Mouse (Mus musculus) urinary bladder, adult 2 months (tissue): ENCODE data around the gene Dnah9. TPM values are rescaled to one million over a fixed set of nuclear protein-coding genes. Genes with fewer than 3 reads are reported as not detected.

Experiments
- DNase-seq: peaks from one replicate; pipeline ENCODE4 v3.0.0; 2022; ENCODE audit warnings: low spot score
- polyA plus RNA-seq: library from polyadenylated mRNA; depleted of rRNA; stranded (reverse); fragments of >200 nt; gene quantifications from 2 replicates; pipeline ENCODE4 v1.2.3, GENCODE M21; 2012; rRNA removed

Dnah9 gene
- 0.07 and 0.17 TPM in 2 replicates for polyA plus RNA-seq

DNA sequence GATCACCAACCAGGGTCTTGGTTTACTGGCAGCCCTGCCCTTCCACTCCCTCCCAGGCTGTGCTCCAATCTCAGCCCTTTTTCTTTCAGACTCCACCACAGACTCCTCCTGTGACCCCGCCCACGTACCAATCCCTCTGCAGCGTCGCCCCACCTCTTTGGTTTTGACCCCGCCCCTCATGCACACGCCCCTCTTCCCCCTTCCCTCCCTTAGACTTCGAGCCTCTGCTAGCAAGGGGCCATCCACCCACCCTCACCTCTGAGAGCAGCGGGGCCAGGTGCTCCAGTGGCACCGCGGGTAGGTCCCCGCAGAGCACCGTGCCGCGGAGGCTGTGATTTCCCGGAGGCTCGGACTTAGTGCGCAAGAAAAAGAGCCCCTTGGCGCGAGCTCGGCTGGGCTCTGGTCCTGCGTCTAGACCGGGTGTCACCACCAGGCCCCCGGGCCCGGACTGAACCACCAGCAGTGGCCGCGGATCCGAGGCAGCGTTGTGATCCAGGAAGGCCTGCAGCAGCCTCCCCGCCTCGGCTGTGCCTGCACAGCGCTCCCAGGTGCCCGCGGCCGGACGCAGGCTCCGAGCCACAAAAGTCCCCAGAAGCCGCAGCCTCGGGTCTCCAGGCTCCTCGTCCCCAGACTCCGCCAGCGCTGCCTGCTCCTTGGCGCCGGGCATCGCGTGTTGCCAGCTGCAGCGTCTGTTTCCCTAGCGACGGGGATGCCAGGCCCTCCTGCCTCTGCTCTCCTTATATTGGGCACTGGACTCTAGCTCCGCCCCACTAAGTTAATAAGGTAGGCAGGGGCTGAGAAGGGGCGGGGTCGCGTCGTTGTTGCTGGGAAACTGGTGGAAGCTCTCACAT, at the start of gene Dnah9:
TSS of gene Dnah9 (minus strand) at position 751 of the 851 bp plus-strand sequence.
- DNase-seq: peak; percentile 34

DNA sequence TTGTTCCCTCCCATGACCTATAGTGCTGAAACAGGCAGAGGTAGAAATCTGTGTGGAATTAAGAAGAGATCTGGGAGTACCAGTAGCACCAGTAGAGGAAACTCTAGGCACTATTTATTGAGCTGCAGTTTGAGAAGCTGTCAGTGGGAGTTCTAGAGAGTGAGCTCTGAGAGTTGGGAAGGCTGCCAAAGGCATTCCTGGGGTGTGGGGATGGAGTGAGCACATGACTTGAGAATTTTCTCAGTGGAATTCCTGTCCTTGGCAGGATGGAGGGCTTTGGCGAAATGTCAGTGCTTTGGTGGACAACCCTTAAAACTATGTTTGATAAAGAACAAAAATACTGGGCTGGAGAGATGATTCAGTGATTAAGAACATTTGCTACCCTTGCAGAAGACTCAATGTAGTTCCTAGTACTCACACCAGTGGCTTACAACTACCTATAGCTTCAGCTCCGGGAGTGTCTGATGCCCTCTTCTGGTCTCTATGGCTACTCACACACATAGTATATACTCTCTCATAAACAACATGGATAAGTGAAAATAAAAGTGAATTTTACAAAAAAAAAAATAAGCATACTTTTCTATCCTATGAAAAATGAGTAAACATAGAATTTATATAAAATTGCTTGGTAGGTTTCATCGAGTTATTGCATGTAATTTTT, 20.4 kb upstream of the Dnah9 start:
- DNase-seq: no peak

- no peak for DNase-seq
Measured at GRCm38 (mm10) chr11:66188146-66188545, 19.8 kb upstream of the Dnah9 start.

DNA sequence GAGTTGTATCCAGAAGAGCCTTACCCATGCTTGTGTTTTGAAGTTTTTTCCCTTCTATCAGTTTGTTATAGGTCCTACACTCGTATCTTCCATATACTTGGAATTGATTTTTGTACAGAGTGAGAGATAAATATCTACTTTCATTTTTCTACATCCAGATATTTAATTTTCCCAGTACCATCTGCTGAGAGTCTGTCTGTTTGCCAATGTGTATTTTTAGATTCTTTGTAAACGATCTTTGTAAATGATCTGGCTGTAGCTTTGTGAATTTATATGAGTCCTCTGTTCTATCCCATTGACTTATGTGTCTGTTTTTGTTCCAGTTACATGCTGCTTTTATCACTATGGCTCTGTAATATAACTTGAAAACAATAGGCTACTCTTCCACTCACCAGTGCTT, 9.4 kb upstream of the Dnah9 start:
- no peak for DNase-seq

GRCm38 (mm10) chr11:66164022-66164421, 4.3 kb downstream of the Dnah9 start:
- DNase-seq: no peak

GRCm38 (mm10) chr11:66140631-66141252, 27.6 kb downstream of the Dnah9 start:
- DNase-seq: no peak

DNA sequence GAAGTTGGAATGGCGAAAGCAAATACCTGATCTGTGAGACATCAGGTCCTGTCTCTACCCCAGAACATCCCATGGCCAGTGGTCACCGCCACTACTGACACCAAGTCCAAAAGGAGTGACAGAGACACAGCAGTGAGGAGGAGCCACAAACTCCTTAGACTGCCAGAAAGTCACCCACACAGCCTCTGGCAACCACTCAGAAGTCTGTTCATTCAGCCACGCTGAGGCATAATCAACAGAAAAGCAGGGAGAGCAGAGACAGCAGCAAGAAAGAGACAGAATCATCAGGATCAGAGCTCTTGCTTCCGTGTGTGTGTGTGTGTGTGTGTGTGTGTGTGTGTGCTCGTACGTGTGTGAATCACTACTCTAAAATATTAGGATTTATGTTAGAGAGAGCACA, 33.5 kb downstream of the Dnah9 start:
- no peak for DNase-seq

DNA sequence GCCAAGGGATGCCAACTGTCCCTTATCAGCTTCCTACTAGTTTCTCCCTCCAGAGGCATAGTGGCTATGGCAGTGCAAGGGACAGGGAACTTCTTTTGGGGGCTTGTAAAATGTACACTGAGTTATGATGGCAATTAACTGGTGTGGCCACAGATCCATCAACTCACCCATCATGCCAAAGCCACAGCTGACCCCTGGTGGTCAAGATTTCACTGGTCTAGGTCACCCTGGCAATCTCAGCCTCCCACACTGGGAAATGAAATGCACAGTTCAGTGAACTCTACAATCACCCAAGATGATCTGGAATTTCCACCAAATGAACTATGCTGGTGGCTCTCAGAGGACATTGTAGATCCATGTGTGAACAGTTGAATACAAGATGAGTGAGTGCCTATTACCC, 42.2 kb downstream of the Dnah9 start:
- no peak for DNase-seq

- DNase-seq: no peak
Measured at GRCm38 (mm10) chr11:66124496-66124895, 43.9 kb downstream of the Dnah9 start.

- peak; percentile 22 for DNase-seq
Measured at GRCm38 (mm10) chr11:66122017-66122416, 46.3 kb downstream of the Dnah9 start.

DNA sequence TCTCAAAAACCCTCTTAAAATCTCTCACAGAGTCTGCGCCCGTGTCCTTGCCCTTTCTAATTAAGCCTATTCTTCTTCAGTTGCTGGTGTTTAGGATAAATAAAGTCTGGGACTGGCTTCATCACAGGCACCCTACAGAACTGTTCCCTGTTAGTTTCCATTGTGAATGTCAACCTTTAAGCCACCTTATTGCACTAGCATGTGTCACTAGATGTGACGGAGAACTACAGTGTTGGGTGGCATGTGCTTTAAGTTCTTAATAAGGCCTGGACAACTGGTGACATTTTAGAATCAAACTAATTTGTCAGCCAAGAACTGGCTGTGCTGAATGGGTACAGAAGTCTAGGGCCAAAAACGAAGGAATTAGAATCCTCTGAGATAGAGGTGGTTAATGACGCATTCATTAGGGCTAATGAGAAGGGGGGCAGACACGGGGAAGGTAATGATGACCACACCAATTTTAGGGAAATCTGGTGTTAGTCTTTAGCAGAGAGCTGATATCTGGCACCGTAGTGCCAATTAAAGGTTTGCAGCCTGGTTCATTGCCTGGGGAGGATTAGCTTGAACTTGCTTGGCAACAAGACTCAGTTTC, 84.6 kb downstream of the Dnah9 start:
- DNase-seq: no peak

DNA sequence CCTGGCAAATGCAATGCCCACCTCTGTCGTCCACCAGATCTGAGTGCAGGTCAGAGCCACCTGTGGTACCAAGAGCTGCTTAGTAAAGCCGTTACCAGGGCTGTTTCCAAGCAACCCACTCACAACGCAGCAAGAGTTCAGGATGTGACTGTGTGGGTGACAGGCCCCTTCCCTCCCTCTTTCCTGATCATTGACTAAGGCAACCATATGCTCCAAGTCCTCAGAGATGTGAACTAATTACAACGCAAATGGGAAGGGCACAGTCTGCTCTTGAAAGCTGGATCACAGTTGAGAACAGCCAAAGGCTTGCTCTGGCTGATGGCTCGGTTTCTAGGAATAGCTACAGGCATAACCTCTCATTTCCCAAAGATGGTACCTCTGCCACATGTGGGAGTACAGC, 95.4 kb downstream of the Dnah9 start:
- no peak for DNase-seq

GRCm38 (mm10) chr11:66058956-66059355, 109.4 kb downstream of the Dnah9 start:
- no peak for DNase-seq

- DNase-seq: no peak
Measured at GRCm38 (mm10) chr11:66051294-66051693, 117.1 kb downstream of the Dnah9 start.

DNA sequence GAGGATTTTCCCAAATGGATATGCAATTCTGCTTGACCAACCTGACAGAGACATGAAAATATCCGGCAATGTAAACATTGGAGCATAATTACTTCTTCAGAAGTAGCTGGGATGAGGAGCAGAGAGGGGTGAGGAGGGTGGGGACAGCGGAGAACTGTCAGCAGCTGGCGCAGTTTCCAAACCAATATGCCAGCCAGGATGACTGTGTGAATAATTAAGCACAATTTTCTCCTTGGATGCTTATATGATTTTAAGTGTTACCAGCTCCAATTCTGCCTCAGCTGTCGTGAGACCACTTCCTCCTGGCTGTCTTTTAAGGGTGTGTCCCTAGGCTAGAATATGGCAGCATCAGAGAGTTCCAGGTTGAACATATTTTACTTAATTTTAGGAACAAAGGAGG, 119.2 kb downstream of the Dnah9 start:
- DNase-seq: no peak

DNA sequence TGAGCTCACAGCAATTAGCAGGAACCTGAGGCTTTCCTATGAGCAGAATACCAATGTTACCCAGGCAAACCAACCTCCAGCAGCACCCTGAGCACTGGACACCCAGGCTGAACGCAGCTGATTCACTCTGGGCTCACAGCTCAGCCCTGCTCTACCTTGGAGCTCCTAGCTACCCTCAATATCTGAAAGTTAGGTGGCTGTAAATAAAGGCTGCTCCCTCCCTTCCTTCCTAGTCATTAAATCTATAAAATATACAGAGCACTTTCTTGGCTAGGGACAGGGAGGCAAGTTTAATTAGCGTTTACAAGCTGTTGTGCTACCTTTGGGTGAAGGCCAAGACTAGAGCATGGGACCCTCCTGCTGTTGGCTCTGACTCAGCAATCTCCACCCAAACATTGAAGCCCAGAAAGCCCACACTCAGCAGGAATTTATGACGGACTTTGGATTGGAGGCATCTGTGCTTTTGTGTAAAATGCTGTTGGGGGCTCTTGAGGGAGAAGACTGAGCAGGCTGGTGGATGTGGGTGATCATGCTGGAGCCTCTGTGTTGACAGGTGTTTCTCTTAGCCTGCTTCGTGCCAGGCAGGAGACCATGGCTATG, 121.7 kb downstream of the Dnah9 start:
- no peak for DNase-seq

DNA sequence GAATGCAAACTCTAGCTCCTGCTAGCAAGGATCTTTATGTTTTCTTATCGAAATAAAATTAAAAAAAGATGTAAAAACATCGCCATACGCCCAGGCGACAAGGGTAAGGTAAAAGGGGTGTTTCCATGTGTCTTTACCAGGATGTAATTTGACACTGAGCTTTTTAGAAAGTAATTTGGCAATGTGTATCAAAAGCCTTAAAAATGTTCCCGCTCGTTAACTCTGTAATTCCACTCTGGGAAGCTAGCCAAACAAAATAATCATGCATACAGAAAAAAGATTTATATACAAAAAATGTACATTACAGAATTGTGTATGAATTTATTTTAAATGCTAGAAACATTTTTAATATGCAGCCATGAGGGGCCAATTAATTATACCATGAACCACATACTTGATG, 124.7 kb downstream of the Dnah9 start:
- no peak for DNase-seq

DNA sequence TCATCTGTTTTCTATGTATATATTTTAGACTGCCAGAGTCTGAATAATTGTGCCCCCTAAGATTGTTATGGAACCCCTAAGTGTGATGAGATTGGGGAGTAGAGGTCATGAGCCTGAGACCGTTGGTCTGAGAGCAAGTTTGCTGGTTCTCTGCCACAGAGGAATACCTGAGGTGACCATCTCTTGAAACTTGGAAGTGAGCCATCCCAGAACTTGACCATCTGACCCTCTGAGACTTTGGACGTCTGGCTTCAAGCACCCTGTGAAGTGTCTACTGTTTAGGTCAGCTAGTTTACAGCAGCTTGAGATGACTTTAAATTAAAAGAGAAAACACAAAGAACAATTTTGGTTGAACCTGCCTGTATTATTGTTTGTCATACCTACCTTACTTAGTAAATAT, 125.8 kb downstream of the Dnah9 start:
- no peak for DNase-seq

- no peak for DNase-seq
Measured at GRCm38 (mm10) chr11:66025728-66026127, 142.6 kb downstream of the Dnah9 start.

DNA sequence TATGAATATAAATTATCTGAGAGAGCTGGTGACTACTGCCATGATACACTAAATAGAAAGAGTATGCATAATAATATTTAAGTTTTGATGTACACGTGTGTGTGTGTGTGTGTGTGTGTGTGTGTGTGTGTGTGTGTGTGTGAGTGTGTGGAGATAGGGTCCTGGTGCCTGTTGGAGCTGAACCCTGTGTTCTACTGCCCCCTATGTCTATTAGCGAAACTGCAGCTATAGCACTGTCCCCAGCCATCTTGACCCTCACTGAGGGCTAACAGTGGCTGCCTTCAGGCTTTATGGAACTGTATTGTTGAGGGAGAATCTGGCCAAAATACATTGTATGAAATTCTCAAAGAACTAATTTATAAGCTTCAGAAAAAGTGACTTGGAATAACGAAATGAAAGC, 192.5 kb downstream of the Dnah9 start:
- no peak for DNase-seq

- no peak for DNase-seq
Measured at GRCm38 (mm10) chr11:65930796-65931195, 237.6 kb downstream of the Dnah9 start.

DNA sequence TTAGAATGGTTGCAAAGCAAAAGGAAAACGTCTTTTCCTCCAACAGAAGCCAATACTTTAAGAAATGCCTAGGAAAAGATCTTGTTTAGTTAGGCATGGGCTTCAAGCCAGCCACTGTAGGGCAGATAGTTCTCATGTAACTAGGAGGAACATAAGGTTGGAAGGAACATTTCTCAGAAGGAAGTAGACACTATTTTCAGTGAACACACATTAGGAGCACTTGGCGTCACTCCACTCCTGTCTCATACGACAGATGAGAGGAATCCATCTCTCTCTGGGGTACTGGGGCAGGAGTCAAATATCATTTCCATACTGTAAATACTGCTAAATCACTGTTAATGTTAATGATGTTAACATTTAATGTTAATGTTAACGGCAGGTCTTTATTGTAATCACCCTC, 238.0 kb downstream of the Dnah9 start:
- no peak for DNase-seq
